Mouse (Mus musculus) urinary bladder, adult 2 months (tissue): ENCODE data around the gene Gm21962. TPM values are rescaled to one million over a fixed set of nuclear protein-coding genes. Genes with fewer than 3 reads are reported as not detected.
"Not testable (repeated sequence)": the region's sequence is repeated elsewhere in the genome, so short reads cannot be mapped to it uniquely, and the experiment has no call there.

ENCODE experiments used
- DNase-seq: peaks from one replicate; pipeline ENCODE4 v3.0.0; 2022; ENCODE audit warnings: low spot score
- polyA plus RNA-seq: library from polyadenylated mRNA; depleted of rRNA; stranded (reverse); fragments of >200 nt; gene quantifications from 2 replicates; pipeline ENCODE4 v1.2.3, GENCODE M21; 2012; rRNA removed

Gene Gm21962
- not detected in 2 replicates for polyA plus RNA-seq

GRCm38 (mm10) chr3:137671224-137671623 lies at the start of gene Gm21962:
TSS of gene Gm21962 (plus strand) at chr3:137671524.
- not testable (repeated sequence) for DNase-seq

GRCm38 (mm10) chr3:137622091-137622490 lies 49.2 kb upstream of the Gm21962 start:
- DNase-seq: no peak

- DNase-seq: no peak
Observed at GRCm38 (mm10) chr3:137622895-137623580, 48.3 kb upstream of the Gm21962 start.

GRCm38 (mm10) chr3:137623581-137624362 lies 47.6 kb upstream of the Gm21962 start:
- DNase-seq: peak; percentile 46

GRCm38 (mm10) chr3:137625054-137625453 lies 46.3 kb upstream of the Gm21962 start:
- DNase-seq: no peak

- no peak for DNase-seq
Observed at GRCm38 (mm10) chr3:137633726-137634125, 37.6 kb upstream of the Gm21962 start.

- no peak for DNase-seq
Observed at GRCm38 (mm10) chr3:137636571-137636970, 34.8 kb upstream of the Gm21962 start.

GRCm38 (mm10) chr3:137641238-137641637 lies 30.1 kb upstream of the Gm21962 start:
- no peak for DNase-seq

GRCm38 (mm10) chr3:137642137-137642536 lies 29.2 kb upstream of the Gm21962 start:
- DNase-seq: no peak

GRCm38 (mm10) chr3:137642568-137642967 lies 28.8 kb upstream of the Gm21962 start:
- DNase-seq: no peak

GRCm38 (mm10) chr3:137644081-137644480 lies 27.2 kb upstream of the Gm21962 start:
- no peak for DNase-seq

- no peak for DNase-seq
Observed at GRCm38 (mm10) chr3:137644947-137645346, 26.4 kb upstream of the Gm21962 start.

- no peak for DNase-seq
Observed at GRCm38 (mm10) chr3:137647427-137648100, 23.8 kb upstream of the Gm21962 start.

GRCm38 (mm10) chr3:137649112-137649511 lies 22.2 kb upstream of the Gm21962 start:
- DNase-seq: no peak

- DNase-seq: no peak
Observed at GRCm38 (mm10) chr3:137652853-137653252, 18.5 kb upstream of the Gm21962 start.

GRCm38 (mm10) chr3:137680923-137681322 lies 9.6 kb downstream of the Gm21962 start:
- no peak for DNase-seq

- DNase-seq: no peak
Observed at GRCm38 (mm10) chr3:137682911-137683806, 11.8 kb downstream of the Gm21962 start.

GRCm38 (mm10) chr3:137683807-137684403 lies 12.6 kb downstream of the Gm21962 start:
- DNase-seq: no peak

- no peak for DNase-seq
Observed at GRCm38 (mm10) chr3:137686932-137687331, 15.6 kb downstream of the Gm21962 start.

- no peak for DNase-seq
Observed at GRCm38 (mm10) chr3:137691503-137691902, 20.2 kb downstream of the Gm21962 start.

GRCm38 (mm10) chr3:137715946-137716345 lies 44.6 kb downstream of the Gm21962 start:
- no peak for DNase-seq
